Mouse (Mus musculus) E14TG2a.4 (cell line): ENCODE results near the gene Kdelr2.

Experiments used
- CTCF ChIP-seq: conservative IDR thresholded peaks from 2 replicates; pipeline ENCODE4 v1.5.1; 2014; ENCODE audit warnings: low read length
- NANOG ChIP-seq: IDR thresholded peaks from 2 replicates; pipeline ENCODE4 v1.6.1; 2014; ENCODE audit warnings: borderline replicate concordance, low read length, mixed read lengths
- POU5F1 ChIP-seq: IDR thresholded peaks from 2 replicates; pipeline ENCODE4 v1.6.1; 2014; ENCODE audit warnings: low read length, borderline replicate concordance

DNA sequence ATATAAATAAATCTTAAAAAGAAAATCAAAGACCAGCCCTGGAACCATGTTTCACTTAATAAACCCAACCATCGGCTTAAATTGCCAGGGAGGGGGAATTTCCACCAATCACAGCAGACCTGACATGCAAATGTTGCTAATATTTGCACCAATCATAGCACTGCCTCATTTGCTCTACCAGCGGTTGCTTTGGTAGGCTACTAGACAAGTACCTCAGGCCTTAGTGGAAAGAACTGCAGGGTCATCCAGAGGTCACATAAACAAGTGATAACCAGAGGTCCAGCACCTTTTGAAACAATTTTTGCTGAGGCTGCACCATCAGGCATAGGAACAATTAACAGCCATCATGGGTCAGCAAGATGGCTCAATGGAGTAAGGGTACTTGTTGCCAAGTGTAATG is 2.1 kb upstream of the Kdelr2 start:
- TF ChIP-seq CTCF (no peak), POU5F1 (no peak), NANOG (no peak)
